Mouse (Mus musculus): ENCODE data around the gene Pfdn6. TPM values are rescaled to one million over a fixed set of nuclear protein-coding genes. Genes with fewer than 3 reads are reported as not detected.
A peak's percentile ranks its signal among the peaks of the same experiment; 100 is the strongest.

The Pfdn6 gene
- polyA plus RNA-seq, 1 experiment = 130 TPM

DNA sequence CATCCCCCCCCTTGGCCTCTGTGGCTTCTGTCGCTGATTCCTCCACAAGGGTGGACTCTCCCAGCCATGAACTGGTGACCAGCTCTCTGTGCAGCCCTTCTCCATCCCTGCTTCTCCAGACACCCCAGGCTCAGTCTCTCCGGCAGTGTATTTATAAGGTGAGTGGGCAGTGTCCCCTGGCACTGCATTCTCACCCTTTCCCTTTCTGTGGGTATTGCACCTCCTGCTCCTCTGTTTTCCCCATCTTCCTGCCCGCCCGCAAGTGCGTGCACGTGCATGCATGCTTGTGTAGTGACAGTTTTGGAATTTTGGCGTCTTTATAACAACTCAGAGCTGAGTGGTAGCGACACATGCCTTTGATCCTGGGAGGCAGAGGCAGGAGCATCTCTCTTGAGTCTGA lies 26.2 kb downstream of the Pfdn6 start:
- Histone ChIP-seq H3K4me3 (ENCODE audit: insufficient read depth, poor library complexity, severe bottlenecking) (no peak overlapping the region), H3ac (ENCODE audit: control insufficient read depth, insufficient read length, low read depth) (no peak overlapping the region), H3K27me3 (ENCODE audit: control insufficient read depth, insufficient read depth, insufficient read length) (no peaks in the 10 kb centered on the region), H3K36me3 (ENCODE audit: control insufficient read depth, insufficient read depth) (peaks cover 47% of the 10 kb centered on the region), H3K79me3 (ENCODE audit: low read depth) (peaks cover 4% of the 10 kb centered on the region), H3K79me2 (ENCODE audit: control insufficient read depth, insufficient read depth) (peaks cover 62% of the 10 kb centered on the region)
- TF ChIP-seq MYOD1 (IDR thresholded peaks at IDR 0.05; ENCODE audit: control insufficient read depth, insufficient read length, low read depth) (no peak), MAX (IDR thresholded peaks at IDR 0.05) (no peak), CEBPB (IDR thresholded peaks at IDR 0.05; ENCODE audit: low read depth) (no peak), CTCF (IDR thresholded peaks at IDR 0.05; ENCODE audit: control insufficient read depth, insufficient read depth, insufficient read length) (no peak), USF1 (IDR thresholded peaks at IDR 0.05; ENCODE audit: low read depth) (no peak), FOSL1 (IDR thresholded peaks at IDR 0.05; ENCODE audit: insufficient read depth, low read length, poor library complexity, severe bottlenecking) (no peak), MYOG (IDR thresholded peaks at IDR 0.05; ENCODE audit: control insufficient read depth, extremely low read depth, insufficient read length) (no peak)

DNA sequence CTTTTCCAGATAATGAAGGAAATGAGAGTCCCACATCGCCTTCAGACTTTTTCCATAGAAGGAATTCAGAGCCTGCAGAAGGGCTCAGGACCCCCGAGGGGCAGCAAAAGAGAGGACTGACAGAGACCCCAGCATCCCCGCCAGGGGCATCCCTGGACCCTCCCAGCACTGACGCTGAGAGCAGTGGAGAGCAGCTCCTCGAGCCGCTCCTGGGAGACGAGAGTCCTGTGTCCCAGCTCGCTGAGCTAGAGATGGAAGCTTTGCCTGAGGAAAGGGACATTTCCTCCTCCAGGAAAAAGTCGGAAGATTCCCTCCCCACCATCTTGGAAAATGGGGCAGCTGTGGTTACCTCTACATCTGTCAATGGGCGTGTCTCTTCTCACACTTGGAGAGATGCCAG lies 26.9 kb downstream of the Pfdn6 start:
- peaks cover 46% of the 10 kb centered on the region for H3K36me3 ChIP-seq (ENCODE audit: control insufficient read depth, insufficient read depth)
- H3ac ChIP-seq (ENCODE audit: control insufficient read depth, insufficient read length, low read depth) = no peak overlapping the region
- peaks cover 62% of the 10 kb centered on the region for H3K79me2 ChIP-seq (ENCODE audit: control insufficient read depth, insufficient read depth)
- no peaks in the 10 kb centered on the region for H3K27me3 ChIP-seq (ENCODE audit: control insufficient read depth, insufficient read depth, insufficient read length)
- no peak overlapping the region for H3K4me3 ChIP-seq (ENCODE audit: insufficient read depth, poor library complexity, severe bottlenecking)
- TF ChIP-seq MAX (IDR thresholded peaks at IDR 0.05) (no peak), USF1 (IDR thresholded peaks at IDR 0.05; ENCODE audit: low read depth) (no peak), FOSL1 (IDR thresholded peaks at IDR 0.05; ENCODE audit: insufficient read depth, low read length, poor library complexity, severe bottlenecking) (no peak), CEBPB (IDR thresholded peaks at IDR 0.05; ENCODE audit: low read depth) (no peak), MYOG (IDR thresholded peaks at IDR 0.05; ENCODE audit: control insufficient read depth, extremely low read depth, insufficient read length) (no peak), MYOD1 (IDR thresholded peaks at IDR 0.05; ENCODE audit: control insufficient read depth, insufficient read length, low read depth) (no peak), CTCF (IDR thresholded peaks at IDR 0.05; ENCODE audit: control insufficient read depth, insufficient read depth, insufficient read length) (no peak)
- H3K79me3 ChIP-seq (ENCODE audit: low read depth) = peaks cover 4% of the 10 kb centered on the region

DNA sequence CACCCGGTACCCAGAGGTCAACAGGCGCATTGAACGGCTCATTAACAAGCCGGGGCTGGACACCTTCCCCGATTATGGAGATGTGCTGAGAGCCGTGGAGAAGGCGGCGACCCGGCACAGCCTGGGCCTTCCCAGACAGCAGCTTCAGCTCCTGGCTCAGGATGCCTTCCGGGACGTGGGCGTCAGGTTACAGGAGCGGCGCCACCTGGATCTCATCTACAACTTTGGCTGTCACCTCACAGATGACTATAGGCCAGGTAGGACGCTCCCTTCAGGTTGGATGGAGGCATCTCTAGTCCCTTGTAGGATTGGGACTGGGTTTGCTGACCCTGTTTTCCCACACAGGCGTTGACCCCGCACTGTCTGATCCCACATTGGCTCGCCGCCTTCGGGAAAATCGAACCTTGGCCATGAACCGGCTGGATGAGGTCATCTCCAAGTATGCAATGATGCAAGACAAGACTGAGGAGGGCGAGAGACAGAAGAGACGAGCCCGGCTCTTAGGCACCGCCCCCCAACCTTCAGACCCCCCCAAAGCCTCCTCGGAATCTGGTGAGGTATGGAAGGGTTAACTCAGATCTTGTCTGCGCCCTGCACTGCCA lies 28.2 kb downstream of the Pfdn6 start:
- no peak overlapping the region for H3K4me3 ChIP-seq (ENCODE audit: insufficient read depth, poor library complexity, severe bottlenecking)
- H3K79me2 ChIP-seq (ENCODE audit: control insufficient read depth, insufficient read depth) = peaks cover 51% of the 10 kb centered on the region
- no peaks in the 10 kb centered on the region for H3K27me3 ChIP-seq (ENCODE audit: control insufficient read depth, insufficient read depth, insufficient read length)
- TF ChIP-seq MYOG (IDR thresholded peaks at IDR 0.05; ENCODE audit: control insufficient read depth, extremely low read depth, insufficient read length) (no peak), MYOD1 (IDR thresholded peaks at IDR 0.05; ENCODE audit: control insufficient read depth, insufficient read length, low read depth) (no peak), USF1 (IDR thresholded peaks at IDR 0.05; ENCODE audit: low read depth) (no peak), FOSL1 (IDR thresholded peaks at IDR 0.05; ENCODE audit: insufficient read depth, low read length, poor library complexity, severe bottlenecking) (no peak), MAX (IDR thresholded peaks at IDR 0.05) (no peak)
- peaks cover 38% of the 10 kb centered on the region for H3K36me3 ChIP-seq (ENCODE audit: control insufficient read depth, insufficient read depth)
- no peak overlapping the region for H3ac ChIP-seq (ENCODE audit: control insufficient read depth, insufficient read length, low read depth)
- peaks cover 4% of the 10 kb centered on the region for H3K79me3 ChIP-seq (ENCODE audit: low read depth)

DNA sequence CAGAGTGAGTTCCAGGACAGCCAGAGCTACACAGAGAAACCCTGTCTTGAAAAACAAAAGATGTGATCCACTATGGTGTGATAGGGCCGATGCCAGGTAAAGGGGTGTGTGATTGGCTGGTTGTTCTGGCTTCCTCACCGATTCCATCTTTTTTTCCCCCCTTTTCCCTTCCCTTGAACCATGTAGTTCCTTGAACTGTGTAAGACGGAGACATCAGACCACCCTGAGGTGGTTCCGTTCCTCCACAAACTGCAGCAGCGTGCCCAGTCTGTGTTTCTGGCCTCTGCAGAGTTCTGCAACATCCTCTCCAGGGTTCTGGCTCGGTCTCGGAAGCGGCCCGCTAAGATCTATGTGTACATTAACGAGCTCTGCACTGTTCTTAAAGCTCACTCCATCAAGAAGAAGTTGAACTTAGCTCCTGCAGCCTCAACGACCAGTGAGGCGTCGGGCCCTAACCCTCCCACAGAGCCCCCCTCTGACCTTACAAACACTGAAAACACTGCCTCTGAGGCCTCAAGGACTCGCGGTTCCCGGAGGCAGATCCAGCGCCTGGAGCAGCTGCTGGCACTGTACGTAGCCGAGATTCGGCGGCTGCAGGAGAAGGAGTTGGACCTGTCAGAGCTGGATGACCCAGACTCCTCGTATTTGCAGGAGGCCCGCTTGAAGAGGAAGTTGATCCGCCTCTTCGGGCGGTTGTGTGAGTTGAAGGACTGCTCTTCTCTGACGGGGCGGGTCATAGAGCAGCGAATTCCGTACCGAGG lies 28.9 kb downstream of the Pfdn6 start:
- H3K27me3 ChIP-seq (ENCODE audit: control insufficient read depth, insufficient read depth, insufficient read length) = no peaks in the 10 kb centered on the region
- TF ChIP-seq USF1 (IDR thresholded peaks at IDR 0.05; ENCODE audit: low read depth) (no peak), CEBPB (IDR thresholded peaks at IDR 0.05; ENCODE audit: low read depth) (no peak), MAX (IDR thresholded peaks at IDR 0.05) (no peak), MYOD1 (IDR thresholded peaks at IDR 0.05; ENCODE audit: control insufficient read depth, insufficient read length, low read depth) (no peak), FOSL1 (IDR thresholded peaks at IDR 0.05; ENCODE audit: insufficient read depth, low read length, poor library complexity, severe bottlenecking) (no peak), MYOG (IDR thresholded peaks at IDR 0.05; ENCODE audit: control insufficient read depth, extremely low read depth, insufficient read length) (no peak), CTCF (IDR thresholded peaks at IDR 0.05; ENCODE audit: control insufficient read depth, insufficient read depth, insufficient read length) (no peak)
- peaks cover 38% of the 10 kb centered on the region for H3K36me3 ChIP-seq (ENCODE audit: control insufficient read depth, insufficient read depth)
- no peak overlapping the region for H3K4me3 ChIP-seq (ENCODE audit: insufficient read depth, poor library complexity, severe bottlenecking)
- peaks cover 3% of the 10 kb centered on the region for H3K79me3 ChIP-seq (ENCODE audit: low read depth)
- no peak overlapping the region for H3ac ChIP-seq (ENCODE audit: control insufficient read depth, insufficient read length, low read depth)
- peaks cover 44% of the 10 kb centered on the region for H3K79me2 ChIP-seq (ENCODE audit: control insufficient read depth, insufficient read depth)

DNA sequence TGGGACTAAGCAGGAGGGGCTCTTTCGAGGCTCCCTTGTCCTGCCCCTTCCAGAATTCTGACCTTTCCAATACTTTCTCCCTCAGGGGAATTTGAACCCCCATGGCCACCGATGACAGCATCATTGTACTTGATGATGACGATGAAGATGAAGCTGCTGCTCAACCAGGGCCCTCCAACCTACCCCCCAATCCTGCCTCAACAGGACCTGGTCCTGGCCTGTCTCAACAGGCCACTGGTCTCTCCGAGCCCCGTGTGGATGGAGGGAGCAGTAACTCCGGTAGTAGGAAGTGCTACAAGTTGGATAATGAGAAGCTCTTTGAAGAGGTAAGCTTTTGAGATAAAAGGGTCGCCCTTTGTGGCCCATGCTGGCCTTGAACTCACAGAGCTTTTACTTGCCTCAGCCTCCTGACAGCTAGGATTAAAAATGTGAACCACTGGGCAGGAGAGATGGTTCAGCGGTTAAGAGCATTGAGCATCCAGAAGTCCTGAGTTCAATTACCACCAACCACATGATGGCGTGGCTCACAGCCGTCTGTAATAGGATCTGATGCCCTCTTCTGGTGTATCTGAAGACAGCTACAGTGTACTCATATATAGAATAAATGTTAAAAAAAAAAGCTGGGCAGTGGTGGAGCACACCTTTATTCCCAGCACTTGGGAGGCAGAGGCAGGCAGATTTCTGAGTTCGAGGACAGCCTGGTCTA lies 29.6 kb downstream of the Pfdn6 start:
- Histone ChIP-seq H3K27me3 (ENCODE audit: control insufficient read depth, insufficient read depth, insufficient read length) (no peaks in the 10 kb centered on the region), H3ac (ENCODE audit: control insufficient read depth, insufficient read length, low read depth) (peak overlapping the region; percentile 68), H3K36me3 (ENCODE audit: control insufficient read depth, insufficient read depth) (peaks cover 38% of the 10 kb centered on the region), H3K4me3 (ENCODE audit: insufficient read depth, poor library complexity, severe bottlenecking) (peak overlapping the region; percentile 82), H3K79me2 (ENCODE audit: control insufficient read depth, insufficient read depth) (peaks cover 43% of the 10 kb centered on the region), H3K79me3 (ENCODE audit: low read depth) (peaks cover 3% of the 10 kb centered on the region)
- TF ChIP-seq CTCF (IDR thresholded peaks at IDR 0.05; ENCODE audit: control insufficient read depth, insufficient read depth, insufficient read length) (no peak), CEBPB (IDR thresholded peaks at IDR 0.05; ENCODE audit: low read depth) (no peak), FOSL1 (IDR thresholded peaks at IDR 0.05; ENCODE audit: insufficient read depth, low read length, poor library complexity, severe bottlenecking) (no peak), MAX (IDR thresholded peaks at IDR 0.05) (no peak), USF1 (IDR thresholded peaks at IDR 0.05; ENCODE audit: low read depth) (no peak), MYOD1 (IDR thresholded peaks at IDR 0.05; ENCODE audit: control insufficient read depth, insufficient read length, low read depth) (no peak)

Data from C2C12 (cell line).